Mouse (Mus musculus) heart, embryonic 11.5 days (tissue): ENCODE results near the gene Snx29. TPM values are rescaled to one million over a fixed set of nuclear protein-coding genes. Genes with fewer than 3 reads are reported as not detected.

Experiments used
- ATAC-seq: fragments of 200-750 bp; cut with Nextera tagmentation; replicated peaks from 2 replicates; pipeline ENCODE4 v1.8.0; 2017; ENCODE audit warnings: moderate library complexity; ENCODE audit not compliant: insufficient number of reproducible peaks, low FRiP score, low TSS enrichment
- H3K27ac ChIP-seq: fragments of 300-500 bp; sonication (generic); 2 replicates; pipeline ENCODE4 v1.5.1; 2014; ENCODE audit warnings: mild to moderate bottlenecking, low read depth, low read length
- H3K27me3 ChIP-seq: fragments of 300-500 bp; sonication (generic); 2 replicates; pipeline ENCODE4 v1.6.1; 2014; ENCODE audit warnings: mild to moderate bottlenecking, low read length, mixed read lengths; ENCODE audit not compliant: control insufficient read depth, insufficient read depth
- H3K36me3 ChIP-seq: fragments of 300-500 bp; sonication (generic); 2 replicates; pipeline ENCODE4 v1.6.1; 2014; ENCODE audit warnings: mild to moderate bottlenecking, low read length, moderate library complexity, mixed read lengths; ENCODE audit not compliant: control insufficient read depth, insufficient read depth
- H3K4me1 ChIP-seq: fragments of 300-500 bp; sonication (generic); 2 replicates; pipeline ENCODE4 v1.6.1; 2014; ENCODE audit warnings: low read length; ENCODE audit not compliant: control insufficient read depth, insufficient read depth
- H3K4me2 ChIP-seq: fragments of 300-500 bp; sonication (generic); 2 replicates; pipeline ENCODE4 v1.6.1; 2014; ENCODE audit warnings: mild to moderate bottlenecking, moderate library complexity
- H3K4me3 ChIP-seq: fragments of 300-500 bp; sonication (generic); 2 replicates; pipeline ENCODE4 v1.5.1; 2014; ENCODE audit warnings: low read depth, low read length
- H3K9ac ChIP-seq: fragments of 300-500 bp; sonication (generic); 2 replicates; pipeline ENCODE4 v1.6.1; 2014; ENCODE audit warnings: mild to moderate bottlenecking, low read depth, low read length, moderate library complexity
- H3K9me3 ChIP-seq: fragments of 300-500 bp; sonication (generic); replicated peaks from 2 replicates; pipeline ENCODE4 v1.6.1; 2016; ENCODE audit warnings: low read length; ENCODE audit not compliant: control insufficient read depth
- WGBS: fragments of 180-500 bp; shearing (Covaris S2); extraction: QIAGEN DNeasy Blood & Tissue Kit; methylation state at CpG from one replicate; pipeline ENCODE4 v1.1.7; 2014; ENCODE audit not compliant: insufficient replicate concordance; 5-methylcytosine and 5-hydroxymethylcytosine counted together
- polyA plus RNA-seq: library from polyadenylated mRNA; unstranded; fragments of >200 nt; fragmentation: Nextera tagmentation; extraction: Ambion mirVana; gene quantifications from 2 replicates; pipeline ENCODE4 v1.2.1, GENCODE M21; 2014

Gene Snx29
- polyA plus RNA-seq, 1 experiment from 2014 or later = 8.2 TPM

GRCm38 (mm10) chr16:11670251-11670970 is 347.7 kb downstream of the Snx29 start:
- no peak overlapping the region for H3K9ac ChIP-seq
- no peak for ATAC-seq
- H3K9me3 ChIP-seq = no peaks in the 10 kb centered on the region
- no peak overlapping the region for H3K4me3 ChIP-seq
- WGBS = 79% methylated on average over 9 of the region's 9 CpGs
- no peaks in the 10 kb centered on the region for H3K27me3 ChIP-seq
- no peaks in the 10 kb centered on the region for H3K4me1 ChIP-seq
- H3K27ac ChIP-seq = no peak overlapping the region
- H3K36me3 ChIP-seq = no peaks in the 10 kb centered on the region
- H3K4me2 ChIP-seq = no peak overlapping the region

GRCm38 (mm10) chr16:11670971-11671310 is 348.2 kb downstream of the Snx29 start:
- Histone ChIP-seq H3K4me2 (no peak overlapping the region), H3K27me3 (no peaks in the 10 kb centered on the region), H3K9ac (no peak overlapping the region), H3K4me3 (no peak overlapping the region), H3K36me3 (no peaks in the 10 kb centered on the region), H3K9me3 (no peaks in the 10 kb centered on the region), H3K27ac (no peak overlapping the region), H3K4me1 (no peaks in the 10 kb centered on the region)
- 46% methylated on average over 6 of the region's 6 CpGs for WGBS
- ATAC-seq = no peak

- no peak overlapping the region for H3K4me3 ChIP-seq
- no peaks in the 10 kb centered on the region for H3K4me1 ChIP-seq
- H3K9me3 ChIP-seq = no peaks in the 10 kb centered on the region
- no peaks in the 10 kb centered on the region for H3K27me3 ChIP-seq
- no peak overlapping the region for H3K4me2 ChIP-seq
- no peak for ATAC-seq
- 62% methylated on average over 4 of the region's 4 CpGs for WGBS
- H3K9ac ChIP-seq = no peak overlapping the region
- H3K36me3 ChIP-seq = no peaks in the 10 kb centered on the region
- no peak overlapping the region for H3K27ac ChIP-seq
Measured at GRCm38 (mm10) chr16:11676006-11676405, 353.3 kb downstream of the Snx29 start.

GRCm38 (mm10) chr16:11685264-11685663 is 362.6 kb downstream of the Snx29 start:
- 85% methylated on average over 9 of the region's 9 CpGs for WGBS

GRCm38 (mm10) chr16:11685735-11686340 is 363.1 kb downstream of the Snx29 start:
- H3K9ac ChIP-seq = no peak overlapping the region
- H3K27me3 ChIP-seq = no peaks in the 10 kb centered on the region
- H3K27ac ChIP-seq = no peak overlapping the region
- no peaks in the 10 kb centered on the region for H3K4me1 ChIP-seq
- H3K36me3 ChIP-seq = no peaks in the 10 kb centered on the region
- H3K9me3 ChIP-seq = no peaks in the 10 kb centered on the region
- no peak for ATAC-seq
- WGBS = 76% methylated on average over 3 of the region's 3 CpGs
- no peak overlapping the region for H3K4me3 ChIP-seq
- no peak overlapping the region for H3K4me2 ChIP-seq

More at GRCm38 (mm10) chr16:11685264-11685663, 362.6 kb downstream of the Snx29 start:
- ATAC-seq = no peak
- H3K4me1 ChIP-seq = no peaks in the 10 kb centered on the region
- no peak overlapping the region for H3K4me2 ChIP-seq
- no peaks in the 10 kb centered on the region for H3K36me3 ChIP-seq
- no peak overlapping the region for H3K9ac ChIP-seq
- no peaks in the 10 kb centered on the region for H3K27me3 ChIP-seq
- H3K27ac ChIP-seq = no peak overlapping the region
- H3K9me3 ChIP-seq = no peaks in the 10 kb centered on the region
- H3K4me3 ChIP-seq = no peak overlapping the region

GRCm38 (mm10) chr16:11687836-11688235 is 365.1 kb downstream of the Snx29 start:
- no peak overlapping the region for H3K4me2 ChIP-seq
- H3K27me3 ChIP-seq = no peaks in the 10 kb centered on the region

GRCm38 (mm10) chr16:11688281-11689005 is 365.7 kb downstream of the Snx29 start:
- no peaks in the 10 kb centered on the region for H3K9me3 ChIP-seq
- no peak for ATAC-seq
- H3K9ac ChIP-seq = no peak overlapping the region
- no peak overlapping the region for H3K4me2 ChIP-seq
- H3K4me1 ChIP-seq = no peaks in the 10 kb centered on the region
- WGBS = 68% methylated on average over 4 of the region's 4 CpGs
- no peak overlapping the region for H3K27ac ChIP-seq
- H3K4me3 ChIP-seq = no peak overlapping the region
- H3K27me3 ChIP-seq = no peaks in the 10 kb centered on the region
- H3K36me3 ChIP-seq = no peaks in the 10 kb centered on the region

More at GRCm38 (mm10) chr16:11687836-11688235, 365.1 kb downstream of the Snx29 start:
- Histone ChIP-seq H3K27ac (no peak overlapping the region), H3K9me3 (no peaks in the 10 kb centered on the region), H3K4me1 (no peaks in the 10 kb centered on the region), H3K4me3 (no peak overlapping the region), H3K9ac (no peak overlapping the region), H3K36me3 (no peaks in the 10 kb centered on the region)
- ATAC-seq = no peak

GRCm38 (mm10) chr16:11690097-11690496 is 367.4 kb downstream of the Snx29 start:
- H3K4me3 ChIP-seq = no peak overlapping the region
- no peaks in the 10 kb centered on the region for H3K36me3 ChIP-seq
- no peak overlapping the region for H3K27ac ChIP-seq
- H3K9me3 ChIP-seq = no peaks in the 10 kb centered on the region
- WGBS = 83% methylated on average over 8 of the region's 8 CpGs
- ATAC-seq = no peak
- no peaks in the 10 kb centered on the region for H3K4me1 ChIP-seq
- H3K4me2 ChIP-seq = no peak overlapping the region
- H3K27me3 ChIP-seq = no peaks in the 10 kb centered on the region
- no peak overlapping the region for H3K9ac ChIP-seq
